Mouse (Mus musculus): Measurements from ENCODE around the gene Ndufs3.
A peak's percentile ranks its signal among the peaks of the same experiment; 100 is the strongest.

Gene Ndufs3

DNA sequence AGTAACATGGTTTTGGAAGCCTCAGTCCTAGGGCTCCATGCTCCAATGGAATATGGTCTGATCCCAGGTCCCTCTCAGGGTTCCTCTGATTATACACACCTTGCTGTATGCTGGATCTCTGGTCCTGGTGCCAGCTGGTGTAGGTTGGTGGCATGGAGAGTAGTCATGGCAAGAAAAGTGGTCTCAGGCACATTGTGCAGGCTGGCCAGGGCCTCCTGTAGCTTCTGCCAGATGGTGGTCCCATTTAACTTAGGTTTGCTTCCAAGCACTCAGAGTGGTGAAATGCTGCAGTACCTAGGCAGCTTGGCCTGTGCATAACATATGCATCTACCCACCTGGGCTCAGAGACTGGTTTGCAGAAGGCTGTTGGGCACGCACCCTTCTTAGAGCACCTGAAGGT lies 54.2 kb downstream of the Ndufs3 start:
- DNase-seq (ENCODE audit: inconsistent ontology term): no peak

DNA sequence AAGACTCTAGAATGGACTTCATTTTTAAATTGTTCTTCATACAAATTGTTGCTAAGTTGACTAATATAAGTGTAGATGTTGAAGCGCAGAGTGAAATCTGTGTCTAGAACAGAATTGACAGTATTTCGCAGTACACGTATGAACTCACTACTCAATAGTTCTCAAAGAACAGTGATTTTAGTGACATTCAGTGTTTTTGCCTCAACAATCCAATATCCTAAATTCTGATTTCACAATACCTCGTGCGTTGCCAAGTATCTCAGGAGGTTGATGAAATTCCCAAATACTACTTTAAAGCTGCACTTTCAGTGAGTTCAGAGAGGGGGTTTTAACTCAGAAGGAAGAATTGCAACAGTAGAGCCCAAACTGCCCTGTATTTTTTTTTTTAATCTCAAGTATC lies 56.3 kb downstream of the Ndufs3 start:
- no peak for DNase-seq (ENCODE audit: inconsistent ontology term)

DNA sequence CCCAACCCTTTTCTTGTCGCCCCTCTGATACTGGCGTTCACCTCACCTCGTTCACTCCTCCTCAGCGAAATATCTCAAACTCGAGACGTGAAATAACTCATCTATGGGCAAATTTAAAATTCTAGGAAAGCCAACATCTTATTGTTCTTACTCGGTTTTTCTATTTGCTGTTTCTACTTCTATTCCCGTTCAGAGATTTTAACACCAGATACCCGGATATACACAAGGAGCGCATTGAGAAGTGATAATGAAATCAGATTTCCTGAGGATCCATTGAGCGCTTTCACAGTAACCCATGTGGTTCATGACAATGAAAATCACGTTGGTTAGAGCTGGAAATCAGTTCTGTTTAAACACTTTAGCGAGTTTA lies 57.0 kb downstream of the Ndufs3 start:
- DNase-seq (ENCODE audit: inconsistent ontology term): peak; percentile 69

DNA sequence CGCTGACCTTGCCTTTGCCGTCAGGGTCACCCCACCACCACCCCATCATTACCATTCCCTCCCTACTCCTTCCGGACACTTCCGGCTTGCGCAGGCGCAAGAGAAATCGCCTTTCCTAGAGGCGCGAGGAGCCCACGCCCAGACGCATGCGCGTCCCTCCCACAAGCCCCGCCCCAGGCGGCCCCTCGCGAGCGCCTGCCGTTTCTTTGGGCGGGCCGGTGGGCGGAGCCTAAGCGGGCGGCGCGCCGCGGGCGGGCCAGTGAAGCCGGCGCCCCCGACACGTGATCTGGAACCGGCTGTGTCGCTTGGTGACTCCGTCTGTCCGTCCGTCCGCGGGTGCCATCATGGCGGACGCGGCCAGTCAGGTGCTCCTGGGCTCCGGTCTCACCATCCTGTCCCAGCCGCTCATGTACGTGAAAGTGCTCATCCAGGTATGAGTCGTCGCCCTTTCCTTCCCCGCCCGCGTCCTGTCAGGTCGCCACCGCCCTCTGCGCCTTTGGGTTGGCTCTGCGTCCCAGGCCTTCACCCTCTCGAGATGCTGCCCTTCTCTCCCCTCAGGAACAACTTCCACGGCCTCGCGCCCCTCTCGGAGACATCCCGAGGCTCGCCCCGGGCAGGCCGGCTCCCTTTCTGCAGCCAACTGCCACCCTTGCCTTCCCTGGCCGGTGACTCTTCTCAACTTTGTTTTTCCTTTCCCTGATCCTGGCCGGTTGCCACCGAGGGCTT lies 57.5 kb downstream of the Ndufs3 start, which contains the start of gene Mtch2:
Mtch2 (plus strand) TSS at position 201 of the 726 bp plus-strand sequence.
- DNase-seq (ENCODE audit: inconsistent ontology term): peak; percentile 99

DNA sequence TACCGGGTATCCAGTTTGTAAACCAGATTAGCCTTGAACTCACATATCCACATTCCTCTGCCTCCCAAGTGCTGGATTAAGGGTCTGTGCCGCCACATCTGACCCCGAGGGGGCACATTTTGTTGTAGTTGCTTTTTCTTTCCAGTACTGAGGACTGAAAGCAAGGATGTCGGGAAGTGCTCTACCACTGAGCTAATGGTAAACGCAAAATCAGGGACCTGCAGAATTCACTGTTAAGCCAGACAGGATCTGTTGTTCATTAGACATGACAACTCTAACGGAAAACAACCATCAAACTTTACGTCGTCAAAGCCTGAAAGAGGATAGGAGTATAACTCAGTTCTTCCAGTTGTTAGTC lies 58.1 kb downstream of the Ndufs3 start:
- no peak for DNase-seq (ENCODE audit: inconsistent ontology term)

DNA sequence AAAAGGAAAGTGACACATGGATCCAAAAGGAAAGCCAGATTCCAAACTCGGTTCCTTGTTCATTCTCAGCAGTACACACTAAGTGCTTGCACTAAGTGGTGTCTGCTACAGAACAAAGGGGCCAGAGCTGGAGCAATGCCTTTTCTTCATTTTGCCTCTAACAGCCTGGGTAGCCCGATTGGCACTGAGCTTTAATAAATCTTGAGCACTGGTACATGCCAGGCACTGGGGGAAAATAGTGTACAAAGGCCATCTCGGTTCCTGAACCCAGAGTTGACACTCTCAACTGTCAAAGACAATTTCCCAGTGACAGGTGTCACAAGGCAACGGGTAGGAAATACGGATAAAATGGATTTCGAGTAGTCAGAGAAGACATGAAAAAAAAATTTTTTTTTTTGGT lies 58.5 kb downstream of the Ndufs3 start:
- no peak for DNase-seq (ENCODE audit: inconsistent ontology term)

DNA sequence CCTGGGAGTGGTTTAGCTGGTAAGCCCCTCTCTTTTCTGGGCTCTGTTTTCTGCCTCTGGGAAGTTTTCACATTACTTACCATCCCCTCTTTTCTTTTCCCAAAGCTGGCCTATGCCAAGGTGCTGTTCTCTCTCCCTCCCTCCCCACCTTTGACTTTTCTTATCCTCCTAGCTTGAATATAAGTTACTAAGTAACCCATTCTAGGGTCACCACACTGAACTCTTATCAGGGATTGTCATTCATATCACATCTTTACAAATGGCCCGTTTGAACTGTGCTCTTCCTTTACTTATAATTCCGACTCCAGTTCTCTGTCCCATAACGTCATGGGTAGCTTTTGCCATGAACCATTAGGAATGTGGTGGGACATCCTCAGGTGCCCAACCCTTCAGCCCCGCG lies 59.4 kb downstream of the Ndufs3 start:
- no peak for DNase-seq (ENCODE audit: inconsistent ontology term)

Data from Muller cell, postnatal 12 days (primary cell).